Mouse (Mus musculus) large intestine, adult 2 months (tissue): ENCODE data around the gene Atad2b. TPM values are rescaled to one million over a fixed set of nuclear protein-coding genes. Genes with fewer than 3 reads are reported as not detected.
"Not testable (repeated sequence)": the region's sequence is repeated elsewhere in the genome, so short reads cannot be mapped to it uniquely, and the experiment has no call there.

Source experiments
- DNase-seq: peaks from one replicate; pipeline ENCODE4 v3.0.0-alpha.2; 2012; ENCODE audit warnings: low read depth, low spot score
- WGBS: fragments of 180-500 bp; shearing (Covaris S2); methylation state at CpG from one replicate; pipeline ENCODE4 v1.1.7; 2018; 5-methylcytosine and 5-hydroxymethylcytosine counted together
- polyA plus RNA-seq: library from polyadenylated mRNA; depleted of rRNA; stranded (reverse); fragments of >200 nt; gene quantifications from 2 replicates; pipeline ENCODE4 v1.2.3, GENCODE M21; 2012; rRNA removed

Atad2b gene
- polyA plus RNA-seq = 3.8 and 7.3 TPM in 2 replicates

DNA sequence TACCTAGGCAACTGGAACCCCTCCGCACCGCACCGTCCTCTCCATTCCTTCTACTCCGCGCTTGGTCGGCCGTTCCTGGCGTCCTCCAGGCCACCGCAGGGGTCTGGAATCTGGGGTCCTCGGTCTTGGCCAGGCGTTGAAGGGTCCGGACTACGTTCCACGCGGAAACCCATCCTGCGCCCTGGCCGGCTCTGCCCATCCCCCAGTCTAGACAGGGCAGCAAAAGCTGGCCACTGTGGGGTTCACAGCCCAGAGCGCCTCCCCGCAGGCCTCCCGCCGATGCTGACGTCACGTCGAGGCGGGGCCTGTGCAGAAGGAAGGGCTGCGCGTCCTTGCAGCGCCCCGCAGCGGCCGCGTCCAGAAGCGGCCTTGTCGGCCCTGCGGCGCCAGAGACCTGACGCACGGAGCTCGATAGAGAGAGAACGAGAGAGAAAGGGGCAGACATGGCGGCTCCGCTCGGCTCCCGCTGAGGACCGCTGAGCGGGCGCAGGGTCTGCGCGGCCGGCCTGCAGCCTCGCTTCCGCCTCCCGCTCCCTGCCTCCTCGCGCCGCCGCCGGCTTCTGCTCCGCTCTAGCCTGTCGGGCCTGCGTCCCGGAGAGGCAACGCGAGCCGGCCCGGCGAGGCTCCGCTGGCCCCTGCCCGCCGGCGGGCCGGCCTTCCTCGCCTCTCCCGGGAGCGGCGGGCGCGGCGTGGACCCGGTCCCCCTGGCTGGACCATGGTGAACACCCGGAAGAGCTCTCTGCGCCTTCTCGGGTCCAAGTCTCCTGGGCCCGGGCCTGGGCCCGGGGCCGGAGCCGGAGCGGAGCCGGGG is at the start of gene Atad2b:
Atad2b (plus strand) TSS at position 360 of the 811 bp plus-strand sequence.
- DNase-seq = peak; percentile 84
- under 1% methylated on average over 89 of the region's 89 CpGs for WGBS

DNA sequence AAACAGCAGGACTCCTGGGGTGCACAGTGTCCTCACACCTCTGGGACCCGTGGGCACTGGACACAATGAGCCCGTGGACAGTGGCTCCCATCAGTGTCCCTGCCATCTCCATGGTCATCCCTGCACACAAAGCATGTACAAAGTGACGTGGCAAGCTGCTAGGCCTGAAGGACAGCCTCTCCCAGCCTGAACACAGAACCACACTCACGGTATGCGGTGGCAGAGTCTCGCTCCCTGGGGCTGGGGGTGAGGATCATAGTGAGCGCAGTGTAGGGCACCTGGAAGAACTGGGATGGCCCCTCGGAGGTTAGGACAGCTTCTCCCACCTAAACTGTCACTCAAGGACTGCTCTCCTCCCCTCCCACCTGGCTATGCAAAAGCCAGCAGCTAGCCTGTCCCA is 48.2 kb upstream of the Atad2b start:
- no peak for DNase-seq
- WGBS = 90% methylated on average over 8 of the region's 8 CpGs

DNA sequence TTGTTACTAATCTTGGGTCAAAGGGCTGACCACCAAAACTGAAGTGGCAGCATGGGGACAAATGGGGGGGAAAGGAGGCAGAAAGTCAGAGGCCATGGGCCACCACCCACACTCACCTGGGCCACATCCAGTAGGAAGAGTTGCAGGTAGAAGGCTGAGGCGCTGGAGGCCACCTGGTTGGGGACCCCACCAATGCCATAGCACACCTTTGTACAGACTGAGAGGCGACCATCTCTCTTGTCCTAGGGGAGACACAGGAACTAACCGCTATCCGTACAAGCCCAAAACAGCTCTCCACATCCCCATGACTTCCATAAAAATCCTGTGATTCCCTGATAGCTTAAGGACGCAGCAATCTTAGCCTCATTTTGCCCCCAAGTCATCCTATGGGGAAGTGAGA is 45.9 kb upstream of the Atad2b start:
- no peak for DNase-seq
- WGBS = 91% methylated on average over 5 of the region's 5 CpGs

DNA sequence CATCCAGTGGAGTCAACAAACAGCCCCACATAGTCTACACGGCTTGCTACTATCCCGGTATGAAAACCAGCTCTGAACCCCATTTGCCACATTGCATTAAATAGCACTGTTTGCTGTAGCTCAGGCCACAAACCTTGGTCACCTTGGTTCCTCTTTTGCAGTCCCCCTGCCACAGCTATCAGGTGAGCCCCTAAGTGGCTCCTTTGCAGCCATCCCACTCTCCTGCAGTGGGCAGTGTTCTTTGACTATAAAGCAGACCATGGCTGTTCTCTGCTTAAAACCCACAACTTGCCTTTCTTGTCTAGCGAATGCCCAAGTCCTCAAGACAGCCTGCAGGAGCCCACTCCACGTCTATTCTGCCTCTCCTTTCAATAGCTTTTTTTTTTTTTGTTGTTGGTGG is 44.9 kb upstream of the Atad2b start:
- 74% methylated on average over 4 of the region's 4 CpGs for WGBS
- DNase-seq = no peak

DNA sequence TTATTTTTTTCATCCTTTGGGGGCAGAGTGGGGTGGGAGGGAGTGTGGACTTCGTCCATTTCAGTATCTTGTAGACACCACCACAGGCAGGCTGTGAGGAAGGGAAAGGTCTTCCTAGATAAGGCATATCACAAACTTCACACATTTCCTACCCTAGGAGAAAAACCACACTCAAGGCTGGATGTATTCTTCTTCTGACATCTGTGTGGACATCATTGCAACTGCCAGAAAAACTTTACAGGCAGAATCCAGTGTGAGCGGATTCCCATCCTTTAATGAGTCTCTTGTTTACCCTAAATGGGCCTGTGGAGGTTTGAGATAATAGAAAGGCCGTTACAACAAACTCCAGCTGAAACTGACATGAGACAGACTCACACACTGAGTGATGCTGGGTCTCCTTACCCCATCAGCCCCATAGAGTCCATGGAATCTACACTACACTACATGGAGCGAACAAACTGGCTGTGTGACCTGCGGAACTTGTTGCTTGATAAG is 44.1 kb upstream of the Atad2b start:
- WGBS = 80% methylated on average over 5 of the region's 5 CpGs
- DNase-seq = no peak

DNA sequence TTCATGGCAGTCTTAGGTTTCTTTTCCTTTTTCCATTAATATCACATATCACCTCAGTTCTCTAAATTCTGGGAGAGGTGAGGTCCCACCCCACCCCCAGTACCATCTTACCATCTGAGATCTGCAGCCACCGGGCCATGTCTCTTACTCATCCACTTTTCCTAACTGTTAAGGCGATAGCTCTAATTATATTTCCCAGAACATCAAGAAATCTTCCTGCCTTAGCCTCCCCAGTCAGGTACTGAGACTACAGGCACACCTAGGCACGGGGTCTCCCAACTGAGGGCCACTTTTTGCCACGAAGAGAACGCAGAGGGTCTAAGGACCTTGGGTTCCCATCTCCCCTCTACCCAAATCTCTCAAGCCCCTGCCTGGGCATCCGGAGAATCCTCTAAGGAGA is 43.6 kb upstream of the Atad2b start:
- WGBS = 79% methylated on average over 6 of the region's 6 CpGs
- no peak for DNase-seq

DNA sequence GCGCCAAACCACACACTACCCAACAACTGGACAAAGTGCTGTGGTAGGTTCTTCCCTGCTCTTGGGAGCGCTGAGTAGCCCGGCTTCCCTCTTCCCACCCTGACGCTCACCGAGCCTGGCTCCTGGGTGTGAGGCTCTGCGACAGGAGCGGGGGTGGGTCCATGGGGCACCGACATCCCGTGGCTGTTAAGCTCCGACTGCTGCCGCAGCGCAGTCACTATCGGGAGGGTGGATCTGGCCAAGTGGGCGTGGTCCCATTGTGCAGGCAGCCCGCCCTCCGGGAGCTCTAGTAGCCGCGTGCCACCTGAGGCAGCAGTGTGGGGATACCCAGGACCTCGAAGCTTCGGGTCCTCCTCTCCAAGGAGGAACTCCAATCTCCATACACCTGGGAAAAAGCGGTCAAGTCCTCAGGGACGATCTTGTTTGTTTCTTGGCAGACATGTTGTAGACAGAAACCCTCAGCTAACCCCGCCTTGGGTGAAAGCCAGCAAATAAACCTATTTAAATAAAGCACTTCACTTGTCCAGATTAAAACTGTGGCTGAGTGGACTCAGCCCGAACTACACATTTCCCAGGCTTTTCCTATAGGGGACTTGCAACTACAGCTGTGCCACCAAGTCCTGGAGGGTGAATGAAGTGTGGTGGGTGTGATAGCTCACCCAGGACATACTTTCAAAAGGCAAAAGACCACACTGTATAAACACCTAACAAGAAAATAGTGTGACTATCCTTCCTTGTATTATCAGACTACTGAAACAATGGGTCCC is 42.8 kb upstream of the Atad2b start, which contains the start of gene Mfsd2b:
Mfsd2b (minus strand) TSS at position 199 of the 767 bp plus-strand sequence.
- peak; percentile 47 for DNase-seq
- WGBS = 2% methylated on average over 24 of the region's 24 CpGs

DNA sequence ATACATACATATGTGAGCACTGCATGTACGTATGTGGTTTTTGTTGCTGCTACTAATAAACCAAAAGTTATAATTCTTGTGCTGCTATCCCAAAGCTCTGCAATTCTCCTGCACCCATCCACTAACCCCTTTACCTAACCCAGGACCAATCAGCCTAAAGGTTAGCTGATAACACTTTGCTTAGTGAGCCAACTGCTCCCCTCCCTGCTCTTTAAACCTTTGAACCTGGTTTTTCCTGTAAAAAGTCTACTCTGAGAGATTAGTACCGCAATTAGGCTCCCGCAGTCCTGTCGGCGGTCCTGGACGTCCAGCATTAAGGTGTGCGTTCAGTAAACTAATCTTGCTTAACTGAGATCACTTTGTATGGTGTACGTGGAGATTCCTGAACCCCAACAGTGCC is 41.5 kb upstream of the Atad2b start:
- WGBS = 35% methylated on average over 8 of the region's 8 CpGs
- DNase-seq = no peak

DNA sequence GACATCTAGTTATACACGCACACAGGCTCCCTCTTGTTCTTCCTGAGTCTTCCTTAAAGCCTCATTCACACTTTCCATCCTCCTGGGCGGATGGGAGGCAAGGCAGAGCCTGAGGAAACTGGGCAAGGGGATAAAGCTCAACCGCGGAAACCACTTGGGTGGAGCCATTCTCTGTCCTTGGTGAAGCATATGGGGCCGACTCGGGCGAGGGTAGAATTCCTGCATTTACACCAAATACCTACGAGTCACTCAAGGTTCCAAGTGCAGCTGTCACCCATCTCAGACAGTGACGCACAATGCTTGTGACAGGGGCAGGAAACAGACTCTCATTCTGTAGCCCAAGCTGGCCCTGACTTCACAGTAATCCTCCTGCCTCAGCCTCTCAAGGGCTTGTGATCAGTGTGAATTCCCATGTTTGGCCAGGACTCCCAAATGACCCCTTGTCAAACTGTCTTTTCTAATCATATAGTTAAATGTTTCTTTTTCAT is 38.8 kb upstream of the Atad2b start:
- DNase-seq = no peak
- WGBS = 88% methylated on average over 9 of the region's 9 CpGs

DNA sequence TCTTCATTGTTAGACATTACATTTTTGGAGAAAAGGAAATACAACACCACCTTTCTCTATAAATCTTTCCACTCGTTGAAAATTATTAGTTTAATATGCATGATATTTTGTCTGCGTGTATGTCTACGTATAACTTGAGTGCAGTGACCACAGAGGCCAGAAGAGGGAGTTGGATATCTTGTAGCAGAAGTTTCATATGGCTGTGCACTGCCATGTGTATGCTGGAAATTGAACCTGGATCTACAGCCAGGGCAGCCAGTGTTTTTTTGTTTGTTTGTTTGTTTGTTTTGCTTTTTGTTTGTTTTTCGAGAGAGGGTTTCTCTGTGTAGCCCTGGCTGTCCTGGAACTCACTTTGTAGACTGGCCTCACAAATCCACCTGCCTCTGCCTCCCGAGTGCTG is 38.1 kb upstream of the Atad2b start:
- DNase-seq = no peak
- WGBS = 93% methylated on average over 5 of the region's 5 CpGs

DNA sequence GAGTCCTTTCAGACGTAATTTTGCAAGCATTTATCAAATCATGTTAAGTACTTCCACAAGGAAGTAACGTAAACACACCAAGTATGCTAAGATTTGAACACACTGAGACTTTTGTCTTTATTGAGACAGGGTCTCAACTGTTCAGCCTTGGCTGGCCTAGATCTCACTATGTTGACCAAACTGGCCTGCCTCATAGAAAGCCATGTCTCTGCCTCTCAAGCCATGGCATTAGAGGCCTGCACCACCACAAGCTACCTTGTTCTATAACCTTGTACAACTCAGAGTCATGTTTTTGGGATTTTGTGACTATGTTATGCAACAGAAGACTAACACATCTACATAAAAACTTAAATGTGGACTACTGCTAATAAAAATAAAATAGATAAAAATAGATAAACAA is 35.1 kb upstream of the Atad2b start:
- 92% methylated on average over 2 of the region's 2 CpGs for WGBS
- no peak for DNase-seq

DNA sequence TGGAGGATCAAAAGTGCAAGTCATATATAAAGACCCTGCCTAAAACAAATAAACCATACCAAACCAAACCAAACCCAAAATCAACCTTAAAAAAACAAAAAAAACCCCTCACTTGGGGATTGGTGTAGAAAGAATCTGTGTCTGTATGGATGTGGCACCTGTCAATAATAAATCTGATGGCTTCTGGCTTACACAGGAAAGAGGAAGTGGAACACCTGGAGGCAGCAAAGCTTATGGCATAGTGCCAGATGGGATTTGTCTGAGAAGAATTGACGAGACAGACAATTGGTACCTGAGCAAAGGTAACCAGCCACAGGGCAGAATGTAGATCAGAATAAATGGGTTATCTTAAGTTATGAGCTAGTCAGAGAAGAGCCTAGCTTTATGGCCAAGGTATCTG is 32.1 kb upstream of the Atad2b start:
- 19% methylated on average over 1 of the region's 1 CpGs for WGBS
- DNase-seq = no peak

DNA sequence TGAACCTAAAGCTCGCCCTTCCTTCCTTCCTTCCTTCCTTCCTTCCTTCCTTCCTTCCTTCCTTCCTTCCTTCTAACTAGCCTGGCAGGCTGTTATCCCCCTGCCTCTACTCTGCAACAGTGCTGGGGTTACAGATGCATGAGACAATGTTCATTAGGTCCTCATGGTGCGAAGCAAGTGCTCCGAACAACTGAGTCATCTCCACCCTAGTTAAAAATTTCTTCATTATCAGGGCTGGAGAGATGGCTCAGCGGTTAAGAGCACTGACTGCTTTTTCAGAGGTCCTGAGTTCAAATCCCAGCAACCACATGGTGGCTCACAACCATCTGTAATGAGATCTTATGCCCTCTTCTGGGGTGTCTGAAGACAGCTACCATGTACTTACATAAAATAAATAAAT is 30.6 kb upstream of the Atad2b start:
- DNase-seq = not testable (repeated sequence)
- 98% methylated on average over 4 of the region's 4 CpGs for WGBS

DNA sequence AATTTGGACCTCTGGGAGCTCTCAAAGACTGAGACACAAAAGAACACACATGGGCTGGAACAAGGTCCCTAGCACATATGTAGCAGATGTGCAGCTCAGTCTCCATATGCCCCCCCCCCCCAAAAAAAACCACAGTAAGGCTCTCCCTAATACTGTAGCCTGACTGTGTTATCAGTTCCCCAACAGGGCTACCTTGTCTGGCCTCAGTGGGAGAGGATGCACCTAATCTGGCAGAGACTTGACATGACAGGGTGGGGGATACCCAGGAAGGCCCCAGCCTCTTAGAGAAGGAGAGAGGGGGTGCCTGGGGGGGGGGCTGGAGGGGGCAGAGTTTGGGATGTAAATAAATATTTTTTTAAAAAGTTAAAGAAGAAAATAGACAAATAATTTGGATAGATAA is 28.4 kb upstream of the Atad2b start:
- DNase-seq = no peak

DNA sequence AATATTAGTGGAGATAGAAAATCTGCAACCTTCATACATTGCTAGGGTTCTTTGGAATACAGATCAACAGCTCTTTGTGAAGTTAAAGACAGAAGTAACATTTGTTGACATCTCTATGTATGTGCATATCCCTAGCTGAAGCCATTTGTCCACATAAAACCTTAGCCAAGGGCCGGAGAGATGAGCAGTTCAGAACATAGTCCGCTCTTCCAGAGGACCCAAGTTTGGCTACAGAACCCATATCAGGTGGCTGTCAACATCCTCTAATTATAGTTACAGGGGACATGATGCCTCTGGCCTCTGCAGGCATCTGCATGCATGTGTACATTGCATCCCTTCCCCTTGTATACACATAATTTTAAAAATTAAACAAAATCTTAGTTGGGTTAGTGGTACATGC is 27.9 kb upstream of the Atad2b start:
- 97% methylated on average over 2 of the region's 2 CpGs for WGBS
- DNase-seq = no peak

DNA sequence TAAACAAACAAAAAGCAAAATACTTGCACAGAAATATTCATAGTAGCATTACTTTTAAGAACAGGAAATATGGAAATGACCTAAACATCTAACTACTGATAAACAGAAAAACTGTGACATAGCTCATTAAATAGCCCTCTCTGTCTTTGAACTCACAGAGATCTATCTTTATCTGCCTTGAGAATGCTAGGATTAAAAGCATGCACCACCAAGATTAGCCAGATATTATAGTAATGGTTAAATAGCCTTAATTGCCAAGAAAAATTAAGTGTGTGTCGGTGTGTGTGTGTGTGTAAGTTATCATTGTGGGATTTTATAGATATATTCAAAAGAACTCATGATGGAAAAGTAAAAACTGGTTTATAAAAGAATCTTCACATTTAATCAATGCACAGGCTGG is 27.3 kb upstream of the Atad2b start:
- no peak for DNase-seq
- 93% methylated on average over 1 of the region's 1 CpGs for WGBS

DNA sequence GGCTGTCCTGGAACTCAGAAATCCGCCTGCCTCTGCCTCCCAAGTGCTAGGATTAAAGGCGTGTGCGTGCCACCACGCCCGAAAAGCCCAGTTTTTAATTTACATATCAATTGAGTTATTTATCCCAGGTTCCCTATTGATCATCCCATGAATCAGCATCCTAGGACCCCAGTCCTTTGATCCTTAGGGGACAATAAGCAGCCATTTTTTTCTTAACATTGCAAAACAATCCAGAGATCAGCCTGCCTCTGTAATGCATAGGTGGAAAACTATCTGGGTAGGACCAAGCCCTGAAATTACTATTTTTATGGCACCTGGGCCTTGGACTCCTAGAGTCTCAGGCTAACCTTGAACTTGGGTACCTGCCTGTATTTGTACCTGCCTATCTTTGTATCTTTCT is 19.1 kb upstream of the Atad2b start:
- no peak for DNase-seq
- 95% methylated on average over 5 of the region's 5 CpGs for whole genome bisulfite sequencing

DNA sequence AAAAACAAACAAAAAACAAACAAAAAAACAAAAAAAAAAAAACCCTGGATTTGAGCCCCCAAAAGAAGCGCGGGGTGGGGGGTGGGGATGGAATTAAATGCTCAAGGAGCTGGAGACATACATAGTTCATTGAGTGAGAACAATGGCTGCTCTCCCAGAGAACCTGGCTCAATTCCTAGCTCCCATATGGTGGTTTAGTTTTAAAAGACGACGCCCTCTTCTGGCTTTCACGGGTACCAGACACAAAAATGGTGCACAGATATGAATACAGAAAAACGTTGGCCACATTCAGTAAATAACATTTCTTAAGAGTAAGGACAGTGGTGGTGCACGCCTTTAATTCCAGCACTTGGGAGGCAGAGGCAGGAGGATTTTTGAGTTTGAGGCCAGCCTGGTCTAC is 11.2 kb upstream of the Atad2b start:
- WGBS = 61% methylated on average over 7 of the region's 7 CpGs
- DNase-seq = no peak

DNA sequence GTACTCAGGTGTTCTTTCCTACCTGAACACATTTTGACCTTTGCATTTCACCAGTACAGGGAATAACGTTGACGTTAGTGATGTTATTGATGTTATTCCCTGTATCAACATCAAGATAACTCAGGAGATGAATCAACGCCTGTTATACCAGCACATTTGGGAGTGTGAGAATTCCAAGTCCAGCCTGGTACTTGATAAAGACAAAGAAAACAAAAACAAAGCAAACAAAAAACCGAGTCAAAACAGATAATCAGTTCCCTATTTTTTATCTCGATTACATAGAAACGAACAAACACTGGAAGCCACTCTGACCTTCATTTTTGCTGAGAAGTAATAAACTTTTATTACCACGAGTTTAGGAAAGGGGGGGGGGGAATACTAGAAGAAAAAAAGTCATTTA is 10.7 kb upstream of the Atad2b start:
- 11% methylated on average over 7 of the region's 7 CpGs for WGBS
- no peak for DNase-seq

DNA sequence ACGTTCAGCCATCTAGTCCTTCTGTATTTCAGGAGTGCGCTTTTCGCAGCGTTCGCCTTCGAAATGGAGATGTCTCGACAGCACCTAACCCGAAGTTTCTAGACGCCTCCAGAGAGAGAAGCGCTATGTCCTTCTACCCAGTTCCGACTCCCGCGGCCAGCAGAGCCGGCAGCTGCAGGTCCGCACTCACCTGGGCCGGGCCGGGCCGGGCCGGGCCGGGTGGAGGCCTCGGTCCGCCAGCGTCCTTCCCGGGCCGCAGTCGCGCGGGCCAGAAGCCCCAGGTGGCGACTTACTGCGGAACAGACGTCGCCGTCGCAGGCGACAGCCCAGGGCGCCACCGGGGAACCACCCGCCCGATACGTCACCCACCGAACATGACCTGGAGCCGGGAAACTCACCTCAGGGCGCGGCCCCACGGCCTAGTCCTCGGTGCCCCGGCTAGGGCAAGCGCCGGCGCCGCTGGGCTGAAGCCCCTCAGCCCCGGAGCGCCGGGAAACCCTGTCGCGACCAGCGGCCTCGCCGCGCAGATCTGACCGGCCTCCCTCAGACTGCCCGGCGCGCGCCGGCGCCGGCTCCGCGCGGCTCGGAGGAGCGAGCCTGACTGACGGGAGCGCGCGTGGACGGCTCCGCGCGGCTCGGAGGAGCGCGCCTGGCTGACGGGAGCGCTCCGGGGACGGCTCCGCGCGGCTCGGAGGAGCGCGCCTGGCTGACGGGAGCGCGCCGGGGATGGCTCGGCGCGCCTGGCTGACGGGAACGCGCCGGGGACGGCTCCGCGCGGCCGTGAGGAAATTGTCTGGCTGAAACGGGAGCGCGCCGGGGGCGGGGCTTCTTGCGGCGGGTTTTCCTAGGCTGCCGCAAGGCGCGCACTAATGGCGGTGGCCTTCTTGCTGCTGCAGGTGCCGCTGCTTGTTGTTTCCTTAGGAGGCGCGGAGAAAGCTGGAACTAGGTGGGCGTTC is 9.9 kb upstream of the Atad2b start, which contains the start of gene Ubxn2a:
Ubxn2a (minus strand) TSS at position 755 of the 956 bp plus-strand sequence.
- under 1% methylated on average over 124 of the region's 125 CpGs for WGBS
- peak; percentile 78 for DNase-seq
